Mouse (Mus musculus): Measurements from ENCODE around the gene Prdx5.

Gene Prdx5

DNA sequence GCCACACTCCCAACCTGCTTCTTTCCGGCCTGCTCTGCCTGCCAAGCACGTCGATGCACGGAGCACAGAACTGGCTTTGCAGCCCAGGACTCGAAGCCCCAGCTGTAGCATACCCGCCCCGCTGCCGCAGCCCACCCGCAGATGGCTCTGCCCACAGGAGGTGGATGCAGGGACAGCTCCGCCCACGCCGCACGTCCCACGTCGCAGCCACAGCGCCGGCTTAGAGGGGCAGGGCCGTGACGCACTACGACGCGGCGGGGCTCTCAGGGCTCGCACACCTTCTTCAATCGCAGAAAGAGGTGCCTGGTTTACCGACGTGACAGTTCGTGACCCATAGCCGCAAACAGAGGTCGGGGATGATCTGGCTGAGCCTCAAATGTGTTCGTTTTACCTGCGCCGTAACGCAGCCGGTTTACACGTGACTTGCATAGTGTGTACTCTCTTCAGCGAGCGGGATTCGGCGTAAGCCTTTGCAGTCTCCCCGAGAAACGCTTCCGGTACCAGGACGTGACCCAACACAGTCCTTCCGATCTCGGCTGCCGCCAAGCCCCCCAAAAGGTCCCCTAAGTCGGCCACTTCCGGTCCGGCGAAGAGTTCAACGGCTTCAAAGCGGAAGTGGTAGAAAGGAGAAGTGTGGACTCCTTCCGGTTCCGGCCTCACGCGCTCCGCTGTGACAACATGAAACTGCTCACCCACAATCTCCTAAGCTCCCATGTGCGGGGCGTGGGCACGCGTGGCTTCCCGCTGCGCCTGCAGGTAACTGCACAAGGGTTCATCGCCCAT is at the start of gene Prdx5, which contains the start of gene Trmt112:
Prdx5 (minus strand) TSS at position 600 of the 783 bp plus-strand sequence.
Trmt112 (plus strand) TSS at position 192 of the 783 bp plus-strand sequence.
- DNase-seq: peak; percentile 92

GRCm38 (mm10) chr19:6956461-6956860 is 46.6 kb upstream of the Prdx5 start:
- DNase-seq: no peak

DNA sequence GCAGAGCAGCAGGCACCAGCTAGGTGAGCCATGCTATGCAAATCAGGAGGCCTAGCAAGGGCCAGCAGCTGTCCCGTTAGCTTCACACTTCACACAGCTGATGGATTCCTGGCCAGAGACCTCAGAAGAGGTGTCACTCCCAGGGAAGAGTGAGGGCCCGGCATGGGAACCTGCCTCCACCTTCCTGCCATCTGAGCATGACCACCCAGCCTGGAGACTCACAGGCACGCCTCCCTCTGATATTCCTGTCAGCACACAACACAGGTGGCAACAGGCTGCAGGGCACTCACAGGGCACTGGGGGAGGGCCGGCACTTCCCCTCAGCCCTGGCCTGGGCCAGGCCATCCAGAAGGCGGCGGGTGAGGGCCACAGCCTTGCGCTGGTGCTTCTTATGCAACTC is 45.5 kb upstream of the Prdx5 start:
- DNase-seq: no peak

GRCm38 (mm10) chr19:6954046-6954445 is 44.1 kb upstream of the Prdx5 start:
- peak in 1 of 2 experiments; percentile 66 for DNase-seq

DNA sequence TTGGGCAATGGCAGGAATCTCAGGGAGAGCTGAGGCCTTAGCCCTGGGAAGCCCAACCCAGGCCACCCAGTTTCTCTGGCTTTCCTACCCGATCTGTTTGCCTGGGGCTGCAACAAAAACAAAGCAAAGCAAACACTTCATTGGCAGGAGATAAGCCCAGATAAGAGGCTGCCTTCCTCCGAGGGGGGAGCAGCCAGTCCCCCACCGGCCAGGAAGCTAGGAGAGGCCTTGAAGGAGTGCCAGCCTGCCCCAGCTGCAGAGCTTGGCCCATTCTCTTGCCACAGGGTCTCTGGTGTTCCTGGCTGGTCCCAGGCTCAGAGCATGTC is 42.8 kb upstream of the Prdx5 start:
- DNase-seq: no peak

GRCm38 (mm10) chr19:6951994-6952711 is 42.2 kb upstream of the Prdx5 start:
- peak; percentile 77 to 79 for DNase-seq

GRCm38 (mm10) chr19:6951381-6951968 is 41.6 kb upstream of the Prdx5 start:
- DNase-seq: peak; percentile 91 to 93

- peak; percentile 59 to 72 for DNase-seq
Observed at GRCm38 (mm10) chr19:6950613-6951153, 40.8 kb upstream of the Prdx5 start.

DNA sequence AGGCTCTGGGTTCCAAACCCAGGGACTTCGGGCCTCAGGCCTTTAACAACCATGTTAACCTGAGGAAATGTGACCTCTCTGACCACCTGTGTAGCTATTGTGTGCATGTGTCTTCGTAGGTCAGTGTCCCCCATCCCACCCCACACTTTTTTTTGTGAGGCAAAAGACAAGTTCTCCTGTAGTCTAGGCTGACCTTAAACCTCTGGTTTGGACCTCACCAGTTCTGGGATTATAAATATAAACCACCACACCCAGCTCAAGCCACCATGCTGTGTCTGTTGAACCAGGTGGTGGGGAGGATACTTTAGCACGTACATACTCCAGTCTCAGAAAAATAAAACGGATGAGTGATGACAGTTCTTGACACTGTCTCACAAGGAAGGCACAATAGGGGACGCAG is 40.0 kb upstream of the Prdx5 start:
- DNase-seq: no peak

DNA sequence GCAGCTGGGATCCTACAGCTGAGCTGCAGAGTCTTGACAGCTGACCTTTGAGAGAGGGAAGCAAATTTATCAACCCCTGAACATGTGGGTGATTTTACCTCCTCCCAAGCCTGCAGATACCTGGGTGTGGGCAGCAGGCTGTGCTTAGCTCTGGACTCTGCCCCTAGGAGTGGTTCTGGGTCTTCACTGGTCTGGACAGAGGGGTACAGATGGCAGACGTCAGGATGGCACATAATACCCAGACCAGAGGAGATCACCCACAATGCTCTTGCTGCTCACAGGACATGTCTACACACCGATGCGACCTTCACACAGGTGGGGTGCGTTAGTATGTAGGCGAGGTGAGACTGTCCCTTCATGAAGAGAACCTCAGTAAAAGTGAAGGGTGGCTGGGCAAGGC is 39.6 kb upstream of the Prdx5 start:
- no peak for DNase-seq

DNA sequence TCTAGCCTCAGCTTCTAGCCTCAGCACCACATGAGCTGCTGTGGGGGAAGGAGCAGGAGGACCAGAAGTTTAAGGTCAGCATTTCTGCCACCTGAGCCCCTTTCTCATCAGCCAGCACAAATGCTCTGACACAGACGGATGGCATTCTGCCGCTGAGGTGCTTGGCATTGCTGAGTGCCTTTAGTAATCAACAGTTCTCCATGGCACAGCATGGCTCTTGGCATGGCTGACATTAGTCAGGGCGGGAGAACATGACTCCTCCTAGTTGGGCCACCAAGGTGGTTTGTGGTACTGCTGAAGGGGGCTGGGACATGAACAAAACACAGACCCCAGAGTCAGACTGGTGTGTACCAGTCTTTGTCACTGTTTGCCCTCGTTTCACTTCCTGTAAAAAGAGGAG is 38.3 kb upstream of the Prdx5 start:
- DNase-seq: peak; percentile 90 to 93

DNA sequence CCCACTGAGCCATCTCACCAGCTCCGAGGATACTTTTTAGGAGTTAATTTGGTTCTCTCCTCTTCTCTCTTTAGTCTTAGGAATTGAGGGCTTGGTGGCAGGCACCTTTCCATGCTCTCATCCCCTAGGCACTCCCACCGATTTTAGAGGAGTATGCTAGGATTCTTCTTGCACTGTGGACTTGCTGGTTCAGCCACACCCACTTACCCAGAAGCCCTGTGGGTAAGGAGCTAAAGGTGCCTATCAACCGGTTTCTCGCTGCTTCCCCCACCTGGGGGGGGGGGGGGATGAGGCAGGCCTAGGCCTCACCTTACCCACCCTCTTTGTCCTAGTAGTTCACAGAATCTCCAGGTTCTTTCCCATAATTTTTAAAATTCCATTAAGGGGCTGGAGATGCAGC is 37.8 kb upstream of the Prdx5 start:
- no peak for DNase-seq

DNA sequence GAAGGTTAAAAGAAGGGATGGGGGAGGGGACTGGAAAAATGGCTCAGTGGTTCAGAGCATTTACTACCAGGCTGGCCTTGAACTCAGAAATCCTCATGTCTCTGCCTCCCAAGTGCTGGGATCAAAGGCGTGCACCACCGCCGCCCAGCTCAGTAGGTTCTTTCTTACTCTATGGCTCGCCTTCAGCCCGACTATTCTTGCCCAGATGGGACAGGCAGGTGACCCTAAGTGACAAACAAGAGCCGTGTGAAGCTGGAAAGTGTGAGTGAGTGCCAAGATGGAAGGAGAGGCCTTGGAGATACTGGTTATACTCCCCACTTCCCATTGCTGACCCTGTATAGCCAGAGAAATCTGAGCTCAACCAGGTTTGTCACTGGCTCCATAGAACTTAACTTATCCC is 33.8 kb upstream of the Prdx5 start:
- DNase-seq: no peak

GRCm38 (mm10) chr19:6942764-6943163 is 32.9 kb upstream of the Prdx5 start:
- DNase-seq: peak in 1 of 2 experiments; percentile 32

DNA sequence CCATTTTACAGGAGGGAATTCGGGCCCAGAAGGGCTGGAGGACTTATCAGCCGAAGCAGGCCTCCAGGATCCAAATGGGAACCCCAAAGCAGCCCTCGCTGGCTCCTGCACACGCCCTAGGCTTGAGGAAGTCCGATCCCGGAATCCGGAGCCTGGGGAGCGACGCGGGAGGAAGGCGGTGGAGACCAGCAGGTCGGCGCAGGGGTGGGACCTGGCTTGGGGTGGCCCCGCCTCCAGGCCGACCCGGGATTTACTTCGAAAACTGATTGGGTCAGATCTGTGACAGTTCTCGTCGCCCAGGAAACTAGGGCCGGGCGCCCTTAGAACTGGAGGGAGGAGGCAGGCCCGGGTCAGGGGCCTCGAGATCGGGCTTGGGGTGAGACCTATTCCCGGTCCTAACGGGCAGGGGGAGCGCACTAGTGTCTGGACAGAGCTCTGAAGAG is 32.4 kb upstream of the Prdx5 start, which contains the start of gene Gpr137:
Gpr137 (minus strand) TSS at position 232 of the 443 bp plus-strand sequence.
- DNase-seq: peak; percentile 89 to 92

DNA sequence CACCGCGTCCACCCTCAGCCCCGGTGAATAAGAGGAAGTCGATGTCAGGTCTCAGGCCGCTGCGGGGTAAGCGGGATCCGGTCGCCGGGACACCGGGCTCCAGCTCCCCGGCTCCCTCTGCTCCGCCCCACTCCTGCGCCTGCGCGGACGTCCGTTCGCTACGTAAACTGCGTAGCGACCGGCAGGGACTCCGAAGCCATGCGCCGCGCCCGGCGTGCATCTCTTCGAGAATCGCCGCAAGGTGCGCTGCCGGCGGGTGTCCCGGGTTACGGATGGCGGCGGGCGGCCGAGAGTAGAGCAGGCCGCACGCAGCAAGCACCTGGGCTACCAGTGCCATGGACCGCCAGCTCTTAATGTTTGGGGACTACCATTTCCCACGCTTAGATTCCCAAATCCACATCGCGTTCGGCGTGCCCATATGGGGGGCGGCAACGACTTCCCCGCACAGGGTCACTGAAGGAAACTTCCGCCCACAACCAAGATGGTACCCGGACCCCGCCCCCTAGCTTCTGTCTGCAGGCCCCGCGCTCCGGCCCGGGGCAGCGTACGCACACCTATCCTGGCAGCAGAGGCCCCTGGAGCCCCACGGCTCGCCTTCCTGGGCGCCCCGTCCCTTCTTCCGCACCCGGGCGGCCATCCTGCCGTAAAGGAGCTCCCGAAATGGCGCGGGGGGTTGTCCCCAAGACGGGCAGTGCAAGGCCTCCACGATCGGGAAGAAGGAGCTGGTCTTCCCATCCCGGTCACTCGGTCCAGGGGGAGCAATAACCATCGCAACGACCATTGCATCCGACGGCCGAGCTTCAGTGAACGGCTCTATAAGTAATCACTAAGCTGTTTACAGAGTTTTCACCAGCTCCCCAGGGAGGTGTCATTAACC is 31.7 kb upstream of the Prdx5 start, which contains the start of gene Bad:
Bad (plus strand) TSS at position 490 of the 877 bp plus-strand sequence.
- DNase-seq: peak; percentile 97 to 98

GRCm38 (mm10) chr19:6940396-6941351 is 30.8 kb upstream of the Prdx5 start:
- peak; percentile 31 to 50 for DNase-seq

DNA sequence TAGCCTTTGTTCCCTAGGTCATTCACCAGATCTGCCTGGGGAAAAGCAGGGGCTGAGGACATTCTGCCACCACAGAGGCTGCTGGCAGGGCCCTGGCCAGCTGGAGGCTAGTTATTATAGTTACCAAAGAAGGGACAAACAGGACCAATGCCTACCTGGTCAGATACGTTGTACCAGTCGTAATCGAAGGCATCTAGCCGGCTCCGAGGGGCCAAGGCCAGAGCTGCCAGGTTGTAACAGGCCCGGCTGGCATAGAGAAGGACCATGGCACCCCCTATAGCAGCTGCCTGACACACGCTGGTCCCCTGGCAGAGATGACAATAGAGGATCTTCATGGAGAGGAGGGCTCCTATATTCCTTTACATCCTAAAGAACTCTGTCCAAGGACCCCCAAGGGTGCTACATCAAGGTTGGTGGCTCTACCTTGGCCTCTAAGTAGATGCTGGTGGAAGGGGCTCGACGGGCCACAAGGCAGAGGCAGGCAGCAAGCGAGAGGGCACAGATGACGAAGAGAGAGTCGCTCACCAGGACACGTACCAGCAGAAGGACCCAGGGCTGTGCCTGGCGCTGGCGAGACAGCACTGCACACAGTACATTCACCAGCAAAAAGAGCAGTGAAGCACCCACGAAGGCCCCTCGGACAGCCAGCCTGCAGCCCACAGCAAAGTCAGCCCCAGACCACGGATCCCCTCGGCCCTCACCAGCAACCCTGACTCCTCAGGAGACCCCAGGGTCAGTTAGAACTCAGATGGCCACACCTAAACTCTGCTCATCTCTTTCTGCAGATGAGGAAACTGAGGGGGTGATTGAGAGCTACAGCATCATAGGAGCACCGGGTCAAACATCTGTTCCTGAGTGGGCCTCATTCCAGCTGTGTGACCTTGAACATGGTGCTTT is 29.4 kb upstream of the Prdx5 start:
- DNase-seq: peak; percentile 33 to 48

DNA sequence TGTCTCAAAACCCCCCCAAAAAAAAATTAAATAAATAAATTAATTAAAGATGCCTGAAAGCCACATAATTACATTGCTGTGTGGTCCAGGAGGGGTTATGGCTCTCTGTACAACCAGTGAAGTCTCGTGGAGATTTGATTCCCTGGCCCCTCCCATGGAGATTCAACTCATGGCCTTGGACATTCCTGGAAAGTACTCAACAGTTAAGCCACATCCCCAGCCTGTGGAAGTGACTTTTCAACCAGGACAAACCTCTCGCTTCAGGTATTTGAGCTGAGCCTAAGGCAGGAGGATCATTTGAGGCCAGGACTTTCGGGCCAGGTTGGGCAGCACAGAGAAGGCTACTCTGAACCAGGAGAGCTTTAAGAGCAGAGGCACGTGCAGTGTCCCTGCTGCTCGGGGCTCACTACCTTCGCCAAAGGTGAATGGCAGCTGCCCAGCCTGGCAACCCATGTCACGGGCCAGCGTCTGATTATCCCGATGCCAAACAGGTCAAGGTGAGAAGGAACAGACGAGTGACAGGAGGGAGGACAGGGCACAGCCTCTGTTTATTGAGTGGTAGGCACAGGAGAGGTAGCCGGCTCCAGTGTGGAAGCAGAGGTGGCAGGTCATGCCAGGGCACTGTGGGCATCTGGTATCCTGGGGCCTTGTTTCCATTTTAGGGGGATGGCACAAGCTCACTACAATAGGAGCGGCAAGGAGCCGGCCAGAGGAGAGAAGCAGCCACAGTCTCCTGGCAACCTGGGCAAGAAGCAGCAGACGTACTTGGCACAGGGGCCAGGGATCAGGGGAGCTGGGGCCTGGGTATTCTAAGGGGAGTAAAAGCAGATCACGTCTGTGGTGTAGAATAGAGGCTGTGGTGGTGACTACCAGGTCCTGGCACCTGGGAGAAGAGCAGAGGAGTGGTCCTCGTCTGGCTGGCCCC is 27.9 kb upstream of the Prdx5 start:
- DNase-seq: peak; percentile 75 to 78
